Mouse (Mus musculus) heart, adult 11 months (tissue): ENCODE measurements around the gene H1f0.

ENCODE experiments used
- DNase-seq: peaks from one replicate; pipeline ENCODE4 v3.0.0; 2022

The H1f0 gene

GRCm38 (mm10) chr15:79040501-79041416, 12.5 kb downstream of the H1f0 start:
- no peak for DNase-seq

- DNase-seq, result no peak
These were observed 13.3 kb downstream of the H1f0 start, which contains the start of gene Galr3 for GRCm38 (mm10) chr15:79041585-79041984. TSS of gene Galr3 (plus strand) at chr15:79041885.

GRCm38 (mm10) chr15:79042721-79043491, 14.7 kb downstream of the H1f0 start:
- no peak for DNase-seq

- DNase-seq, result no peak
These were observed 16.6 kb downstream of the H1f0 start for GRCm38 (mm10) chr15:79044837-79045236.

GRCm38 (mm10) chr15:79048186-79048585, 19.9 kb downstream of the H1f0 start:
- DNase-seq, result no peak

- no peak for DNase-seq
These were observed 22.1 kb downstream of the H1f0 start for GRCm38 (mm10) chr15:79050160-79050845.

- no peak for DNase-seq
These were observed 22.7 kb downstream of the H1f0 start for GRCm38 (mm10) chr15:79050964-79051363.

- DNase-seq, result no peak
These were observed 23.5 kb downstream of the H1f0 start for GRCm38 (mm10) chr15:79051461-79052360.

GRCm38 (mm10) chr15:79052366-79052765, 24.1 kb downstream of the H1f0 start:
- no peak for DNase-seq

- DNase-seq, result no peak
These were observed 28.4 kb downstream of the H1f0 start for GRCm38 (mm10) chr15:79056601-79057000.

GRCm38 (mm10) chr15:79057850-79058249, 29.6 kb downstream of the H1f0 start:
- no peak for DNase-seq

- DNase-seq, result no peak
These were observed 32.8 kb downstream of the H1f0 start for GRCm38 (mm10) chr15:79060887-79061565.

- peak; percentile 100 for DNase-seq
These were observed 34.3 kb downstream of the H1f0 start, which contains the start of gene Ankrd54 for GRCm38 (mm10) chr15:79062376-79063159. TSS of gene Ankrd54 (minus strand) at chr15:79062893.

- DNase-seq, result no peak
These were observed 35.0 kb downstream of the H1f0 start for GRCm38 (mm10) chr15:79063160-79063740.

GRCm38 (mm10) chr15:79065086-79065770, 37.0 kb downstream of the H1f0 start:
- DNase-seq, result no peak

- DNase-seq, result no peak
These were observed 38.0 kb downstream of the H1f0 start for GRCm38 (mm10) chr15:79066276-79066675.

GRCm38 (mm10) chr15:79067631-79068030, 39.4 kb downstream of the H1f0 start:
- no peak for DNase-seq

GRCm38 (mm10) chr15:79068416-79068815, 40.2 kb downstream of the H1f0 start:
- no peak for DNase-seq
